Mouse (Mus musculus) CH12.LX (cell line): ENCODE measurements around the gene Idh3a. TPM values are rescaled to one million over a fixed set of nuclear protein-coding genes. Genes with fewer than 3 reads are reported as not detected.
A peak's percentile ranks its signal among the peaks of the same experiment; 100 is the strongest.

ENCODE experiments used
- DNase-seq: peaks from one replicate; pipeline ENCODE4 v3.0.0-alpha.2; 2013; ENCODE audit errors: extremely low read depth
- H3K27ac ChIP-seq: 2 replicates; pipeline ENCODE4 v1.5.1; 2012; ENCODE audit warnings: low read depth, mild to moderate bottlenecking, control low read depth, moderate library complexity; ENCODE audit not compliant: insufficient read depth
- H3K27me3 ChIP-seq: replicated peaks from 2 replicates; pipeline ENCODE3; 2012; ENCODE audit warnings: inconsistent platforms
- H3K36me3 ChIP-seq, 2 experiments: replicated peaks in 1 of 2; 2 replicates each; pipeline versions ENCODE3 to v1.6.1; 2012; ENCODE audit warnings: inconsistent platforms in 1 of 2, low read length in 1 of 2, mild to moderate bottlenecking in 1 of 2, mixed read lengths in 1 of 2, moderate library complexity in 1 of 2; ENCODE audit not compliant: control insufficient read depth in 1 of 2, insufficient read depth in 1 of 2
- H3K4me1 ChIP-seq, 2 experiments: 2 replicates each; pipeline ENCODE4 v1.6.1; 2012; ENCODE audit warnings: inconsistent platforms in 1 of 2, moderate library complexity in 1 of 2; ENCODE audit not compliant: insufficient read depth in 2 of 2, control insufficient read depth in 1 of 2
- H3K4me2 ChIP-seq: 2 replicates; pipeline ENCODE4 v1.6.1; 2012; ENCODE audit warnings: low read depth, mild to moderate bottlenecking, control low read depth; ENCODE audit not compliant: poor library complexity, insufficient read depth, severe bottlenecking
- H3K4me3 ChIP-seq, 3 experiments: fragments of 150-350 bp in 1 of 3; sonication (generic) in 1 of 3; replicated peaks in 1 of 3; 2 replicates each; pipeline versions ENCODE3 to v1.5.1; 2011 to 2012; ENCODE audit warnings: low read depth in 2 of 3, low read length in 2 of 3, mild to moderate bottlenecking in 2 of 3, moderate library complexity in 2 of 3, control low read depth in 1 of 3, improper control_type of control experiment in 1 of 3, inconsistent platforms in 1 of 3, mixed read lengths in 1 of 3; ENCODE audit not compliant: poor library complexity in 1 of 3
- H3K79me2 ChIP-seq: replicated peaks from 2 replicates; pipeline ENCODE4 v1.6.1; 2012; ENCODE audit warnings: mild to moderate bottlenecking, moderate library complexity; ENCODE audit not compliant: control insufficient read depth, poor library complexity, insufficient read depth, severe bottlenecking; ENCODE audit errors: extremely low read depth
- H3K9ac ChIP-seq: 2 replicates; pipeline ENCODE4 v1.6.1; 2012; ENCODE audit warnings: low read depth, mild to moderate bottlenecking, control low read depth, moderate library complexity; ENCODE audit not compliant: insufficient read depth
- H3K9me3 ChIP-seq: replicated peaks from 2 replicates; pipeline ENCODE3; 2012; ENCODE audit warnings: low read length, inconsistent platforms, mixed read lengths
- BHLHE40 ChIP-seq: IDR thresholded peaks from 2 replicates; pipeline ENCODE4 v1.6.1; 2011; ENCODE audit warnings: mild to moderate bottlenecking, low read depth, low read length, improper control_type of control experiment
- CHD1 ChIP-seq: IDR thresholded peaks from 2 replicates; pipeline ENCODE4 v1.6.1; 2012; ENCODE audit warnings: low read depth, low read length, improper control_type of control experiment, inconsistent platforms
- CHD2 ChIP-seq: IDR thresholded peaks from 2 replicates; pipeline ENCODE4 v1.6.1; 2011; ENCODE audit warnings: low read length, improper control_type of control experiment
- CTCF ChIP-seq, 2 experiments: IDR thresholded peaks in 1 of 2; conservative IDR thresholded peaks in 1 of 2; 2 replicates each; pipeline ENCODE4 v1.5.1; 2011 to 2012; ENCODE audit warnings: low read depth in 2 of 2, low read length in 2 of 2, improper control_type of control experiment in 1 of 2, inconsistent platforms in 1 of 2, mild to moderate bottlenecking in 1 of 2, moderate library complexity in 1 of 2
- ELF1 ChIP-seq: IDR thresholded peaks from 2 replicates; pipeline ENCODE4 v1.6.1; 2014; ENCODE audit warnings: low read depth, mild to moderate bottlenecking, inconsistent platforms, low read length, improper control_type of control experiment
- EP300 ChIP-seq: IDR thresholded peaks from 2 replicates; pipeline ENCODE4 v1.6.1; 2011; ENCODE audit warnings: low read length, improper control_type of control experiment
- ETS1 ChIP-seq: conservative IDR thresholded peaks from 2 replicates; pipeline ENCODE4 v1.6.1; 2012; ENCODE audit warnings: low read depth, mild to moderate bottlenecking, inconsistent platforms, low read length, improper control_type of control experiment, moderate library complexity
- GABPA ChIP-seq: IDR thresholded peaks from 2 replicates; pipeline ENCODE4 v1.6.1; 2012; ENCODE audit warnings: low read depth, low read length, improper control_type of control experiment, inconsistent platforms; ENCODE audit not compliant: insufficient replicate concordance
- HCFC1 ChIP-seq: IDR thresholded peaks from 2 replicates; pipeline ENCODE4 v1.6.1; 2012; ENCODE audit warnings: low read depth, mild to moderate bottlenecking, inconsistent platforms, low read length, improper control_type of control experiment
- IRF4 ChIP-seq: IDR thresholded peaks from 2 replicates; pipeline ENCODE4 v1.6.1; 2014; ENCODE audit warnings: low read depth, mild to moderate bottlenecking, inconsistent platforms, low read length, improper control_type of control experiment
- JUN ChIP-seq: IDR thresholded peaks from 2 replicates; pipeline ENCODE4 v1.6.1; 2011; ENCODE audit warnings: low read depth, mild to moderate bottlenecking, low read length, improper control_type of control experiment, moderate library complexity; ENCODE audit not compliant: insufficient read depth
- JUND ChIP-seq: conservative IDR thresholded peaks from 2 replicates; pipeline ENCODE4 v1.6.1; 2011; ENCODE audit warnings: low read depth, low read length, improper control_type of control experiment
- KAT2A ChIP-seq: IDR thresholded peaks from 2 replicates; pipeline ENCODE4 v1.6.1; 2012; ENCODE audit warnings: low read length, improper control_type of control experiment, inconsistent platforms; ENCODE audit not compliant: insufficient replicate concordance
- MAX ChIP-seq: IDR thresholded peaks from 2 replicates; pipeline ENCODE4 v1.6.1; 2011; ENCODE audit warnings: low read length, improper control_type of control experiment
- MAZ ChIP-seq: IDR thresholded peaks from 2 replicates; pipeline ENCODE4 v1.6.1; 2012; ENCODE audit warnings: low read depth, mild to moderate bottlenecking, inconsistent platforms, low read length, improper control_type of control experiment, moderate library complexity
- MEF2A ChIP-seq: IDR thresholded peaks from 2 replicates; pipeline ENCODE4 v1.6.1; 2014; ENCODE audit warnings: low read depth, mild to moderate bottlenecking, inconsistent platforms, low read length, improper control_type of control experiment, borderline replicate concordance
- MXI1 ChIP-seq: IDR thresholded peaks from 2 replicates; pipeline ENCODE4 v1.6.1; 2011; ENCODE audit warnings: mild to moderate bottlenecking, low read depth, low read length, improper control_type of control experiment
- NELFE ChIP-seq: IDR thresholded peaks from 2 replicates; pipeline ENCODE4 v1.6.1; 2011; ENCODE audit warnings: low read depth, low read length, improper control_type of control experiment
- PAX5 ChIP-seq: IDR thresholded peaks from 2 replicates; pipeline ENCODE4 v1.6.1; 2012; ENCODE audit warnings: low read length, inconsistent platforms, mixed read lengths
- POLR2A ChIP-seq: IDR thresholded peaks from 2 replicates; pipeline ENCODE4 v1.6.1; 2011; ENCODE audit warnings: low read depth, mild to moderate bottlenecking, improper control_type of control experiment, low read length
- RAD21 ChIP-seq: IDR thresholded peaks from 2 replicates; pipeline ENCODE4 v1.6.1; 2011; ENCODE audit warnings: low read depth, mild to moderate bottlenecking, low read length, improper control_type of control experiment, moderate library complexity
- RCOR1 ChIP-seq: conservative IDR thresholded peaks from 2 replicates; pipeline ENCODE4 v1.6.1; 2012; ENCODE audit warnings: low read depth, mild to moderate bottlenecking, inconsistent platforms, low read length, improper control_type of control experiment
- SIN3A ChIP-seq: IDR thresholded peaks from 2 replicates; pipeline ENCODE4 v1.6.1; 2012; ENCODE audit warnings: low read length, improper control_type of control experiment, inconsistent platforms
- TBP ChIP-seq: conservative IDR thresholded peaks from 2 replicates; pipeline ENCODE4 v1.6.1; 2011; ENCODE audit warnings: low read depth, low read length, improper control_type of control experiment
- UBTF ChIP-seq: IDR thresholded peaks from 2 replicates; pipeline ENCODE4 v1.6.1; 2012; ENCODE audit warnings: low read depth, mild to moderate bottlenecking, inconsistent platforms, low read length, improper control_type of control experiment, moderate library complexity
- USF2 ChIP-seq: conservative IDR thresholded peaks from 2 replicates; pipeline ENCODE4 v1.6.1; 2011; ENCODE audit warnings: low read depth, low read length, improper control_type of control experiment
- ZKSCAN1 ChIP-seq: IDR thresholded peaks from 2 replicates; pipeline ENCODE4 v1.6.1; 2012; ENCODE audit warnings: low read depth, inconsistent platforms, low read length, improper control_type of control experiment, borderline replicate concordance
- ZNF384 ChIP-seq: IDR thresholded peaks from 2 replicates; pipeline ENCODE4 v1.6.1; 2012; ENCODE audit warnings: low read depth, low read length, improper control_type of control experiment, inconsistent platforms
- dilution Hi-C: fragments of 300-500 bp; cut with MboI; formaldehyde crosslinking; loops from 2 replicates; pipeline ENCODE4 v1.14.3; 2020; ENCODE audit warnings: low sequenced_read_pairs; ENCODE audit not compliant: extremely low pct_unique_long_range_greater_than_20kb, extremely low pct_ligation_motif_present
- in situ Hi-C: fragments of 300-500 bp; cut with MboI; formaldehyde crosslinking; loops from 3 replicates; pipeline ENCODE4 v1.14.3; 2019; ENCODE audit warnings: low sequenced_read_pairs, low pct_ligation_motif_present, low pct_unique_long_range_greater_than_20kb, mixed read lengths
- polyA plus RNA-seq: library from polyadenylated mRNA; unstranded; fragments of >175 nt; gene quantifications from 2 replicates; pipeline ENCODE4 v1.2.1, GENCODE M21; 2012; ENCODE audit warnings: low read depth; ENCODE audit not compliant: insufficient read length
- total RNA-seq, 2 experiments: library from RNA; depleted of rRNA; stranded (reverse); fragments of 300-350 nt in 1 of 2; fragments of >200 nt in 1 of 2; gene quantifications; 2 replicates each; pipeline ENCODE4 v1.2.3; 2012 to 2014

Gene Idh3a
- total and polyA plus RNA-seq, 3 experiments: 102 to 198 (median 178) TPM

- TF ChIP-seq RAD21: no peak
- no peak for TF ChIP-seq MXI1
- no peak for TF ChIP-seq SIN3A
- no peak for TF ChIP-seq JUN
- no peak for TF ChIP-seq CTCF (conservative IDR thresholded peaks at IDR 0.05 in 1 of 2, IDR thresholded peaks at IDR 0.05 in 1 of 2; ENCODE audit: low read depth in 2 of 2, low read length in 2 of 2)
- TF ChIP-seq HCFC1: no peak
- TF ChIP-seq ELF1: no peak
- no peak for TF ChIP-seq MAZ
- no peak for TF ChIP-seq ZKSCAN1
- no peak for TF ChIP-seq EP300
- TF ChIP-seq ETS1: no peak
- no peak for TF ChIP-seq BHLHE40
- TF ChIP-seq NELFE: no peak
- no peak for TF ChIP-seq IRF4
- no peak for TF ChIP-seq CHD2
- no peak for TF ChIP-seq CHD1
- no peak for TF ChIP-seq RCOR1
- no peak for TF ChIP-seq JUND
- TF ChIP-seq ZNF384: no peak
- TF ChIP-seq PAX5: no peak
- TF ChIP-seq, all 38 proteins: peak for 0
- peak overlapping the region; percentile 77 for H3K4me2 ChIP-seq
- H3K9ac ChIP-seq: peak overlapping the region; percentile 75
- H3K27ac ChIP-seq: peak overlapping the region; percentile 30; the same call in 1 of the 2 replicates
- in situ Hi-C loops: no loop called here
- peaks cover 3 to 38% of the 10 kb centered on the region in 2 experiments for H3K36me3 ChIP-seq
- peak overlapping the region; percentile 65 to 68 (median 67) for H3K4me3 ChIP-seq
- dilution Hi-C loops: no loop called here
- H3K4me1 ChIP-seq: peaks cover 33 to 88% of the 10 kb centered on the region in 2 experiments
- H3K27me3 ChIP-seq: no peaks in the 10 kb centered on the region
- 0 out of 2 replicates have a peak, but pooled peaks cover 4% of the 10 kb centered on the region for H3K79me2 ChIP-seq
- no peaks in the 10 kb centered on the region for H3K9me3 ChIP-seq
- no peak for DNase-seq
Measured at GRCm38 (mm10) chr9:54642149-54642548, 56.0 kb downstream of the Idh3a start.

DNA sequence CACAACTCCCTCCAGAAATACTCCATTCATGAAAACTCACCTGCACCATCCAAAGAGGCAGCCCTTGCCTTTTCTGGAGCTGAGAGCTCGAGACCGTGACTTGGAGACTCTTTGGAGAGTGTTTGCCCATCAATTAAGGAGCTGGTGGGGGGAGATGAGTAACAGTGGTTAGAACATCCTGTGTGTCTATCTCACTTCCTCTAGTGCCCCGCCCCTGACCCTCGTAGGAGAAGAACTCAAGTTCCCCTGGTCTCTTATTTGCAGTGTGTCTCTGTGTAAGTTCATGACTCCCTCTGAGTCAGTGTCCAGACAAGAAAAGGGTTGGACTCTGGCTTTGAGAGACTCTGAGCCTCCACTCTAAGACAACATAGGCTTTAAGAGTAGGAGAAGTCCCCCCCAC, 56.4 kb downstream of the Idh3a start:
- peak overlapping the region; percentile 75 for H3K9ac ChIP-seq
- H3K79me2 ChIP-seq: 0 out of 2 replicates have a peak, but pooled peaks cover 4% of the 10 kb centered on the region
- no peaks in the 10 kb centered on the region for H3K27me3 ChIP-seq
- H3K4me1 ChIP-seq: peaks cover 35 to 88% of the 10 kb centered on the region in 2 experiments
- peaks cover 3 to 34% of the 10 kb centered on the region in 2 experiments for H3K36me3 ChIP-seq
- no peaks in the 10 kb centered on the region for H3K9me3 ChIP-seq
- peak overlapping the region; percentile 65 to 68 (median 67) for H3K4me3 ChIP-seq
- dilution Hi-C loops (no loop called here), in situ Hi-C loops (no loop called here)
- DNase-seq: peak; percentile 87
- TF ChIP-seq UBTF (no peak), EP300 (peak; percentile 69), TBP (peak; percentile 65; the same call in 1 of the 2 replicates), MEF2A (peak; percentile 23; the same call in 1 of the 2 replicates), GABPA (no peak), ELF1 (peak; percentile 54; the same call in 1 of the 2 replicates), IRF4 (peak; percentile 78), MAX (peak; percentile 53; the same call in 1 of the 2 replicates), POLR2A (peak; percentile 67), USF2 (no peak), SIN3A (peak; percentile 21; the same call in 1 of the 2 replicates), MAZ (peak; percentile 86), NELFE (peak; percentile 35; the same call in 1 of the 2 replicates), KAT2A (no peak), HCFC1 (peak; percentile 42), BHLHE40 (peak; percentile 48; the same call in 1 of the 2 replicates)
- H3K27ac ChIP-seq: peak overlapping the region; percentile 30; the same call in 1 of the 2 replicates
- peak overlapping the region; percentile 77 for H3K4me2 ChIP-seq
